Mouse (Mus musculus) heart, adult 2 months (tissue): ENCODE measurements at regions not wholly inside any gene's neighbourhood (a gene's known extent, or its start where the extent isn't known, plus 50 kb on each side); places are given as distances from the start of the nearest gene placed in this dataset.

Source experiments
- CTCF ChIP-seq: fragments of 200-600 bp; IDR thresholded peaks from 2 replicates; pipeline ENCODE4 v1.8.1; 2022; ENCODE audit warnings: antibody characterized with exemption, mild to moderate bottlenecking, moderate library complexity
- POLR2A ChIP-seq: fragments of 200-500 bp; IDR thresholded peaks from 2 replicates; pipeline ENCODE4 v1.6.1; 2011; ENCODE audit warnings: mild to moderate bottlenecking, low read depth, low read length, control low read depth; ENCODE audit not compliant: insufficient read depth

- TF ChIP-seq POLR2A (no peak), CTCF (no peak)
Observed at GRCm38 (mm10) chr7:73618758-73619416, 77.3 kb upstream of the Chd2 start.
